Mouse (Mus musculus) fat pad, adult 2 months (tissue): Measurements from ENCODE around the gene Sost.
"Not testable (repeated sequence)": the region's sequence is repeated elsewhere in the genome, so short reads cannot be mapped to it uniquely, and the experiment has no call there.

Experiments used
- DNase-seq: peaks from one replicate; pipeline ENCODE4 v3.0.0-alpha.2; 2011; ENCODE audit warnings: low read depth, low spot score; ENCODE audit errors: extremely low read depth

Sost gene

DNA sequence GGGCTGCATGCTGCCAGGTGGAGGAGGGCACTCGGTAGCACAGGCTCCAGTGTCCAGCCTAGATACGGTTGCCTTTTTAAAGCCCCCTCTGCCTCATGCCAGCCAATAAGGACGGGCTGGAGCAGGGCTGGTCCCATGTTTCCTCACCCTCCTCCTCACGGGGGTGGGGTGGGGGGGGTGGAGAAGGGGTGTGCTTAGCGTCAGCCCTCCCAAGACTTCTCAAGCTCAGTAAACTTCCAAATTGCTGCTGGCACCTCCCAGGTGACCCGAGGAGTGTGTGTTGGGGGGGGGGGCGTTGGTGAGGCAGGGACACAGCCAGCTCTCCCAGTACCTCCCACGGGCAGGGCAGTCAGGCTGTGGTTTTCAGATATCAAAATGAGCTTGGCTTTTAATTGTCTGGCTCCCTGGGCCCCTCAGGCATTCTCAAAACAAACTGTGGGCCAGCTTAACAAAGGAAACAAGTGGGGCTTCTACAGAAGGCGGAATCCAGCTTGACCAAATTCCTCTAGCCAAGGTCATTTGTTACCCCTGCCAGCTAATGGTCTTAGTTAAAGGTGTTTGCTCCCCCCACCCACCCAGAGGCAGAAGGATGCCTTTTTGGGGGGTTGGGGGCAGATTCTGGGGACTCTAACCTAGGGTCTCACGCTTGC is at the start of gene Sost:
TSS of gene Sost (minus strand) at position 51 of the 650 bp plus-strand sequence.
- DNase-seq, result no peak

DNA sequence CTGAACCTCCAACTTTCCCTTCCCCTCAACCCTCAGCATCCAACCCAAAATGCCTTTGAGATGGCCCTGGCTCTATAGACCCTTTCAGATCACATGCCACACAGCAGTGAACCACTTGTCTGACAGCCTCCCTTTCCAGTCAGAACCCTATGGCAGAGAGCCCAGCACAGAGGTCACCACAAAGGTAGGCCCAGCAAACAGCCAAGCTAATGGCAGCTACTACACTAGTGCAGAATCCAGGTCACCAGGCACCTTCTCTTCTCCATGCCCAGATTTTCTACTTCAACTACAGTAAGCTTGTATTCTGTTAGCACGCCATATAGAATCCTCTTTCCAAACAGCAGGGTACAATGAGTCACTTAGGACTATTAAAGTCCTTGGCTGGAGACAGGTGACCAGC is 49.3 kb upstream of the Sost start:
- no peak for DNase-seq

DNA sequence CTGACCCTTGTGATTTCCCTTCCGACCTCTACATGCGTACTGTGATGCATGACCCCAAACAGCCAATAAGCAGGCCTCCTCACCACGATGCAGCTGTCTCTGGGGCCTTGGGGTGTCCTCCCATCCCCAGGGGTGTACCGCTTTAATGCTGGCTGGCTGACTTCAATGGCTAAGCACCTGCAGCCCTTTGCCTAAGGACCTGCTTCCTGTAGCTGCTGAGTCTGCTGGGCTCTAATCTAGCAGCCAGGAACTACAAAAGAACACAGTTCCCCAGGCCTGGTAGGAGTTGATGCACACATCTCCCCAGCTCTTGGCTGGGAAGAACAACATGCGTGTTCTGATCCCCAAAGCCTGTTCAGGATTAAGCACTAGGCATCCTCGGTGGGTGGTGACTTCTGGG is 48.7 kb upstream of the Sost start:
- no peak for DNase-seq

DNA sequence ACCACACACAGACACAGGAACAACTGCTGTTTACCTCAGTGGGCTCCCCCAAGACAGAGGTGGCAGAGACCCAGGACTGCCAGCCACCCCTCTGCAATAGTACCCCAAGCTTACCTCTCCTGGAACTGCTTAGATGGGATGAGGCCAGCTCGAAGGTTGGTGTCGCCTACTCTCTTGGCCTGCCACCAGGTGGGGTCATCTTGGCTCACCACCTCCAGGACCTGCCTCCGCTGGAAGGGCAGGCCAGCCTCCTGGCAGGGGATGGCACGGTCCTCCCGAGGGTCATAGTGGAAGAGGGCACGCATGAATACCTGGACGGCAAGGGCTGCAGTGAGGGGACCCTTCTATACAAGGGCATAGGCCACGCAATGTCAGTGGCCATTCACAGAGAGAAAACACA is 46.4 kb upstream of the Sost start:
- no peak for DNase-seq

DNA sequence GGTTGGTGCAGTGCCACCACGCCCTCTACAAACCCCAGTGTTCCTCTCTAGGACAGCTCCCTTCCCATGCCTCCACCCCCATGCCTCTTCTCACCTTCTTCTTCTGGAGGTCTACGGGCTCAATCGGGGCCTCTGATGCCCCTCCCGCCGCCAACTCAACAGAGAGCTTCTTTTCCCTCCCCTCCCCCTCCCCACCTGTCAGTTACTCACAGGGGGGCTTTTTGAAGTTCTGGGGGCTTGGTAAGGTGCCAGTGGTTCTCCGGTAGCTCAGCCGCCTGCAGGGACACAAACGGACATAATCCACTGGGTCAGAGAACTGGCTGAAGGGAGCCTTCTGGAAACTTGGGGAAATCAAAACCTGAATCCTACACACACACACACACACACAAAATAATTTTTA is 44.7 kb upstream of the Sost start:
- DNase-seq, result no peak

DNA sequence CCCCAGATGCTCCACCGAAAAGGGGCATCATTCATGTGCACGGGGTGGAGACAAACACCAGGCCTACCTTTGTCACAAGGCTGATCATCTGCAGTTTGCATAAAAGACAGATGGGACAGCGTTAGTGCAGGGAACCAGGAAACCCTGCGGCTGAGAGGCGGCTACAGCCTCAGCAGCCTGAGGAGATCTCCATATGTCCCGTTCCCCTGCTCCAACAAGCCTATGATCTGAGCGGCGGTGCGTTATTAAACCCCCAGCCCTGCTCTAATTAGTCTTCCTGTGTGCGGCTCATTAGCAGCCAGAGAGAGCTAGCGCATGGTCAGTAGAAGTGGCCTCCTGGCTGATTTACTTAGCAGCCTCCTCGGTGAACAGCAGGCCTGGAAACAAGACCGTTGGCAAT is 43.3 kb upstream of the Sost start:
- no peak for DNase-seq

DNA sequence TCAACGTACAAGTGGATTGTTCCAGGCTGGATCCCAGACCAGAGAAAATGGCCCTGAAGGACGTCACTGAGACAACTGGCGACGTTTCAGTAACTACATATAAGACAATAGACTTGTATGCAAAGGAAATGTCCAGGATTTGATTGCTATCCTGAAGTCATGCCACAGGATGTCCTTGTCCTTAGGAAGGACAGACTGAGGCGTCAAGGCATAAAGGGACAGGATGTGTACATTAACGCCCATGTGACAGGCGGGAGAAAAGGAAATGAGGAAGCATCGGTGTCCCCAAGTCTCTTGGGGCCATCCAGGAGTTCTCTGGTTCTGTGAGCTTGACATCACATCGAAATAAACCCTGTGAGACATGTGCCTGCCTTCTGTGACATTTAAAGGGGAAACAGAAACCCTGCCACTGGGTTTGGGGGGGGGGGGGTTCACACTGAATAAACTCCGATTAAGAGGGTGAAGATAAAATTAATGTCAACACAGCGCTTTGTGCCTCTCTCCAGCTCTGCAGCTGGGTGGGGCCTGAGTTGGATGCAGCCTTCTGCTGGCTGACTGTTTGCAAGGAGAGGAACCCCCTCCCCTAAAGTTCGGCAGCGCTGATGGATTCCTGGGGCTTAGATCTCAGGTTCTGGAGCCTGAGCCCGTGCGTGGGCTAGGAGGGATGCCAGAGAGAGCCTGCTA is 42.3 kb upstream of the Sost start:
- DNase-seq, result no peak

GRCm38 (mm10) chr11:102008372-102008771 is 41.6 kb upstream of the Sost start:
- no peak for DNase-seq

DNA sequence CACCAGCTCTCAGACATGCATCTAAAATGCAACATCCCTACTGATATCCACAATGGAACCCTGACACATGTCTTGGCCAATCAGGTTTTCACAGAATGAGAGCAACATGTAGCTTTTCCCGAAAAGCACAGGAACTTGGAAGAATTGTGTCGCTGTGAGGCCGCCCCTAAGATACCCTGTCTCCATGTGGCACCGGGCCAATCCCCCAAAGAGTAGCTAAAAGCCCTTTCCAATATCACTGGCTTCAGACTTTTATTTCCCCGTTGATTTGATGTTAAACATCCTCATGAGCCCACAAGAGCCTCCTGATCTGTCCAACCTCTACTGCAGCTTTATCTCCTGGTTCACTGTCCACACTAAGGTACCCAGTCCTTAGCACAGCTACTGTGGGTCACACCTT is 39.9 kb upstream of the Sost start:
- no peak for DNase-seq

- DNase-seq, result no peak
Observed at GRCm38 (mm10) chr11:102006271-102006670, 39.5 kb upstream of the Sost start.

DNA sequence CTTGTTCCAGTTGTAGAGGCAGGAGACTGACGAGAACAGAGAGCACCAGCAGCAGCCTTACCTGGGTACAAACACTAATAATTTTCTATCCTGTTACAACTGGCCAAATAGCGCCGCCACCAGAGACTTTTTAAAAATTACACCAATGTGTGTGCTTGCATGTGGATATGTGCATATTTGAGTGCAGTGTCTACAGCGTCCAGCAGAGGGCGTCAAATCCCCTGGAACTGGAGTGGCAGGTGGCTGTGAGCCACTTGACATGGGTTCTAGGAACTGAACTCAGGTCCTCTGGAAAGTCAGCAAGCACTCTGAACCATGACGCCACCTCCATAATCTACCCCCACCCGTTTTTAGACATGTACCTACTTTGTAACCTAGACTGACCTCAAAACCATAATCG is 37.4 kb upstream of the Sost start:
- DNase-seq, result no peak

- DNase-seq, result peak; percentile 5
Observed at GRCm38 (mm10) chr11:101999466-101999865, 32.7 kb upstream of the Sost start.

DNA sequence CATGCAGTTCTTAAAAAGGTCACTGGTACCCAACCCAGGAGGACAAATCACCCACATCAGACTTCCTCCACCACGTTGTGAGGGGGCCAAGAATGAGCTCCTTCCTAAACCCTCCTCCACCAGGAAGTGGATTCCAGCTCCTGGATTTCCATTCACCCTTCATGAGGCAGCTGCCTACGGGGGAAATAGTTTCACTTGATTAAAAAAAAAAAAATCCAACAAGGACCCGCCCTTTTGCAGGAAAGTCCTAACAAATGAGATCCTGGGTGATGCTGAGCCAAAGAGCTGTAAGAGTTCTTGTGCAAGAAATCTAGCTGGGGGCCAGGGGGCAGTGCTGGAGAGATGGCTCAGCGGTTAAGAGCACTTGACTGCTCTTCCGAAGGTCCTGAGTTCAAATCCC is 31.4 kb upstream of the Sost start:
- peak; percentile 42 for DNase-seq

GRCm38 (mm10) chr11:101995938-101996337 is 29.1 kb upstream of the Sost start:
- DNase-seq, result no peak

DNA sequence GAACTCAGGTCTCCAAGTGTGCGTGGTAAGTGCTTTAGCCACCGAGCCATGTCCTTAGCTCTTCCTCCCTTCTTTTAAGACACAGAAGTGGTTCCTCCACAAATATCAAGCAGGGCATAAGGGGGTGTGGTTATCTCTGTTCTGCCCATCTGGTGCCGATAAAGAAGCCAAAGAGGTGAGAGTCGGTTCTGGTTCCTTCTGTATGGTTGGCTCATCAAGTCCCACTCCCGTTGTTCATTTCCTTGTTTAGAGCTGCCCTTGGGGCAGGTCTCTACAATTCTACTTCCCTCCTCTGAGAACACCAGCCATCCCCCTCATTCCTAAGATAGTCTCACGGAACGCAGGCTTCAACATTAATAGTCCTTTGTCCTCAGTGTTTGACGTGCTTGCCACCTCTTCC is 27.3 kb upstream of the Sost start:
- no peak for DNase-seq

- no peak for DNase-seq
Observed at GRCm38 (mm10) chr11:101992411-101992810, 25.6 kb upstream of the Sost start.

DNA sequence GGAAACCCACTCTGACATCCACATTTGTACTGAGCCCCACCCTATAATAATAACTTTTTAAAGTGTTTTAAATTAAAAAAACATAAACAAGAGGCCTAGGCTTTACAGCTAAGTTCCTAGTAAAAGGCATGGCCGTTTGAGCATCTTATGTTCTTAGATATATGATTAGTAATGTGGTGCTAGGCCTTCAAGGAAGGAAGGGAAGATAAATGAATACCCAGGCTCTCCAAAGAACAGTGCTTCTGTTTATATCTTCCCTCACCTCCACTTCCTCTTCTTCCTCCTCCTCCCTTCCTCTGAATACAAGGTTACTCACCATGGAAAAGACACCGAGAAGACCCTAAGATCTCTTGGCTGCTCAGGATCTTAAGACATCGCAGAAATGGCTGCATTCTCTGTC is 25.0 kb upstream of the Sost start:
- no peak for DNase-seq

DNA sequence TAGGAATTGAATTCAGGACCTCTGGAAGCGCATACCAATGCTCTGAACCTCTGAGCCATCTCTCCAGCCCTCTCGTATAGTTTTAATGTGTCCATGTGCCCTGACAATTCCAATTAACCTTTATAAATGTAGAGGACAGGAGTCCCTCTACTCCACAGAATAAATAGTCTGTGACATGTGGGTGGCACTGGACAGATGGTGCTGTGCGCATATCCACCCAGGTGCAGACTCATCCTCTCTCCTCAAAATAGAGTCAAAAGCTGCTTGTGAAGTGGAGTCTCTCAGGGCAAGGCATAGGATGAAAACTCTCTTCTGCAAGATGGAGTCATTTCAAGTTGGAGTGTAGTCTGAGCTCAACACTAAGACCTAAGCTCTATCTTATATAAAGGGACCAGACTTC is 23.4 kb upstream of the Sost start:
- no peak for DNase-seq

DNA sequence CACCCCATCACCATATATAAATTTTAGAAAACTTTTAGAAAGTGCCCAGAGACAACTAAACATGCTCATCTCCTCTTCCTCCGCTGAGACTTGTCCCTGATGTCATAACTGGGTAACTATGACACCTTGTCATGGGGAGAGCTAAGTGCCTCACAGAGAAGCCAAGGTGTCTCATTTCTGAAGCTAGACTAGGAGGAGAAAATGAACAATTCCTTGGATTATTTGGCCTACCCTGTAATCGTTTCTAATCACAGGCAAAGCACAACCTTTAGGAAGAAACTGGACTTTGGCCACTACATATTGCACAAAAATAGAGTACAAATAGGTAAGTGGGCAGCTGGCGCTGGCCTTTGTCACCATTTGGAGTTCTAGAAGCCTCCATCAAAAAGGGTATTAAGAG is 20.1 kb upstream of the Sost start, which contains the start of gene Dusp3:
TSS of gene Dusp3 (minus strand) at position 101 of the 400 bp plus-strand sequence.
- no peak for DNase-seq

GRCm38 (mm10) chr11:101985990-101986389 is 19.2 kb upstream of the Sost start:
- no peak for DNase-seq

DNA sequence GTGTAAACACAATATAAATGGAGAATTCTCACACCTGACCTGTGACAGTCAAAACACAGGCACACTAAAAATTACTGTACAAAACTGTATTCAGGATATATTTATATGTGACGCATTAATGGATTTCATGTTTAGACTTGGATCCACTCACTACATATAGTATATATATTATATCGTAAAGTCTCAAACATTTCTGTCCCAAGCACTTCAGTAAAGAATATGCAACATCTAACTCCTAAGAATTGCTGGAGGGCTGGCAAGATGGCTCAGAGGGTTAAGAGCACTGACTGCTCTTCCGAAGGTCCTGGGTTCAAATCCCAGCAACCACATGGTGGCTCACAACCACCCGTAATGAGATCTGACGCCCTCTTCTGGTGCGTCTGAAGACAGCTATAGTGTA is 18.6 kb upstream of the Sost start:
- DNase-seq, result not testable (repeated sequence)

GRCm38 (mm10) chr11:101984054-101985025 is 17.5 kb upstream of the Sost start, which contains the start of gene Cfap97d1:
TSS of gene Cfap97d1 (plus strand) at chr11:101984279.
- no peak for DNase-seq
